Mouse (Mus musculus) mesoderm, embryonic 11.5 days (tissue): ENCODE data around the gene Mrps12.
"Not testable (repeated sequence)": the region's sequence is repeated elsewhere in the genome, so short reads cannot be mapped to it uniquely, and the experiment has no call there.

Experiments
- DNase-seq: peaks from one replicate; pipeline ENCODE4 v3.0.0-alpha.2; 2012; ENCODE audit warnings: low read depth, low spot score

The Mrps12 gene

GRCm38 (mm10) chr7:28709454-28709853 lies 32.2 kb downstream of the Mrps12 start:
- DNase-seq: no peak

GRCm38 (mm10) chr7:28702601-28703143 lies 38.9 kb downstream of the Mrps12 start:
- no peak for DNase-seq

- DNase-seq: not testable (repeated sequence)
These were observed 40.3 kb downstream of the Mrps12 start for GRCm38 (mm10) chr7:28701306-28701705.

GRCm38 (mm10) chr7:28700269-28700668 lies 41.4 kb downstream of the Mrps12 start:
- no peak for DNase-seq

- DNase-seq: no peak
These were observed 44.3 kb downstream of the Mrps12 start for GRCm38 (mm10) chr7:28697277-28697676.

GRCm38 (mm10) chr7:28694966-28695511 lies 46.6 kb downstream of the Mrps12 start:
- no peak for DNase-seq

- DNase-seq: peak; percentile 72
These were observed 47.2 kb downstream of the Mrps12 start for GRCm38 (mm10) chr7:28694423-28694822.

GRCm38 (mm10) chr7:28693321-28693966 lies 48.2 kb downstream of the Mrps12 start:
- peak; percentile 83 for DNase-seq

- peak; percentile 23 for DNase-seq
These were observed 48.9 kb downstream of the Mrps12 start, which contains the start of gene Fbxo27 for GRCm38 (mm10) chr7:28692545-28693320. Fbxo27 (plus strand) TSS chr7:28692849.

GRCm38 (mm10) chr7:28691075-28691474 lies 50.5 kb downstream of the Mrps12 start:
- DNase-seq: no peak
